Mouse (Mus musculus) hindbrain, embryonic 10.5 days (tissue): ENCODE measurements around the gene Serpina3m. TPM values are rescaled to one million over a fixed set of nuclear protein-coding genes. Genes with fewer than 3 reads are reported as not detected.
"Not testable (repeated sequence)": the region's sequence is repeated elsewhere in the genome, so short reads cannot be mapped to it uniquely, and the experiment has no call there.

Experiments used
- DNase-seq: peaks from one replicate; pipeline ENCODE4 v3.0.0-alpha.2; 2017; ENCODE audit warnings: low spot score
- H3K27ac ChIP-seq: fragments of 300-500 bp; sonication (generic); 2 replicates; pipeline ENCODE4 v1.5.1; 2016; ENCODE audit warnings: mild to moderate bottlenecking, moderate library complexity
- H3K27me3 ChIP-seq: fragments of 300-500 bp; sonication (generic); 2 replicates; pipeline ENCODE4 v1.6.1; 2016; ENCODE audit warnings: mild to moderate bottlenecking; ENCODE audit not compliant: poor library complexity, insufficient read depth, severe bottlenecking
- H3K36me3 ChIP-seq: fragments of 300-500 bp; sonication (generic); 2 replicates; pipeline ENCODE4 v1.6.1; 2016; ENCODE audit warnings: mild to moderate bottlenecking, moderate library complexity
- H3K4me1 ChIP-seq: fragments of 300-500 bp; sonication (generic); replicated peaks from 2 replicates; pipeline ENCODE4 v1.6.1; 2016; ENCODE audit warnings: mild to moderate bottlenecking
- H3K4me3 ChIP-seq: fragments of 300-500 bp; sonication (generic); 2 replicates; pipeline ENCODE4 v1.5.1; 2016; ENCODE audit warnings: mild to moderate bottlenecking, moderate library complexity
- H3K9me3 ChIP-seq: fragments of 300-500 bp; sonication (generic); 2 replicates; pipeline ENCODE4 v1.6.1; 2016; ENCODE audit warnings: mild to moderate bottlenecking, moderate library complexity
- WGBS: fragments of 180-500 bp; shearing (Covaris S2); methylation state at CpG from one replicate; pipeline ENCODE4 v1.1.7; 2016; 5-methylcytosine and 5-hydroxymethylcytosine counted together
- polyA plus RNA-seq: library from polyadenylated mRNA; unstranded; fragments of >200 nt; fragmentation: Nextera tagmentation; extraction: Ambion mirVana; gene quantifications from 2 replicates; pipeline ENCODE4 v1.2.1, GENCODE M21; 2016

Serpina3m gene
- not detected in 2 replicates for polyA plus RNA-seq

DNA sequence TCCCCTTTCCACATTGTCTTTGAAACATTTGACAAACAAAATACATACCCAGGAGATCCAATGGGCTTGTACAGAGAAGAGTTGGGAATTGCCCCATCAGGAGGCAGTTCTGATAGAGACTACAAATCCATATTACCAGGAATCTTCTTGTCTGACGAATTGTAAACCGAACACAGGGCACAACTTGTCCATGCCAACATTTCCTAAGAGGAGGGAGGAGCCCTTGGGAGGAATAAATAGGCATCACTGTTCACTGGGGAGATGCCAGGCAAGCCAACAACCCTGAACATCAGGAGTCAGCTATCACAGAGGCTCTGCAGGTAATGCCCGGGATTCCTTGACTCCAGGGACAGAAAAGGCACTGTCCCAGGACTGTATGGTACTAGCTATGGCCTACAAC lies at the start of gene Serpina3m, which contains the start of gene Serpina3k:
Gene Serpina3m (plus strand): TSS at position 261 of the 400 bp plus-strand sequence.
Gene Serpina3k (plus strand): TSS at position 261 of the 400 bp plus-strand sequence.
- H3K27ac ChIP-seq, H3K9me3 ChIP-seq, H3K4me1 ChIP-seq, H3K4me3 ChIP-seq, H3K36me3 ChIP-seq, H3K27me3 ChIP-seq, DNase-seq: not testable (repeated sequence)
- WGBS, result 83% methylated on average over 3 of the region's 3 CpGs

GRCm38 (mm10) chr12:104289872-104290271 lies 48.4 kb upstream of the Serpina3m start:
- H3K4me1 ChIP-seq, result no peaks in the 10 kb centered on the region
- no peak for DNase-seq
- no peak overlapping the region for H3K27ac ChIP-seq
- WGBS, result 40% methylated on average over 4 of the region's 4 CpGs
- H3K9me3 ChIP-seq, result 0 out of 2 replicates have a peak, but pooled peaks cover 5% of the 10 kb centered on the region
- H3K36me3 ChIP-seq, result no peaks in the 10 kb centered on the region
- no peaks in the 10 kb centered on the region for H3K27me3 ChIP-seq
- no peak overlapping the region for H3K4me3 ChIP-seq

- H3K27me3 ChIP-seq, result no peaks in the 10 kb centered on the region
- DNase-seq, result no peak
- no peak overlapping the region for H3K4me3 ChIP-seq
- no peaks in the 10 kb centered on the region for H3K9me3 ChIP-seq
- H3K4me1 ChIP-seq, result no peaks in the 10 kb centered on the region; the same call in 1 of the 2 replicates
- no peak overlapping the region for H3K27ac ChIP-seq
- no peaks in the 10 kb centered on the region for H3K36me3 ChIP-seq
- WGBS, result 88% methylated on average over 2 of the region's 2 CpGs
These were observed 44.3 kb upstream of the Serpina3m start for GRCm38 (mm10) chr12:104293963-104294362.

- H3K27me3 ChIP-seq, result no peaks in the 10 kb centered on the region
- no peak overlapping the region for H3K27ac ChIP-seq
- WGBS, result 87% methylated on average over 2 of the region's 2 CpGs
- DNase-seq, result no peak
- H3K4me1 ChIP-seq, result no peaks in the 10 kb centered on the region; the same call in 1 of the 2 replicates
- no peak overlapping the region for H3K4me3 ChIP-seq
- H3K9me3 ChIP-seq, result no peaks in the 10 kb centered on the region
- H3K36me3 ChIP-seq, result no peaks in the 10 kb centered on the region
These were observed 40.2 kb upstream of the Serpina3m start for GRCm38 (mm10) chr12:104298049-104298448.

DNA sequence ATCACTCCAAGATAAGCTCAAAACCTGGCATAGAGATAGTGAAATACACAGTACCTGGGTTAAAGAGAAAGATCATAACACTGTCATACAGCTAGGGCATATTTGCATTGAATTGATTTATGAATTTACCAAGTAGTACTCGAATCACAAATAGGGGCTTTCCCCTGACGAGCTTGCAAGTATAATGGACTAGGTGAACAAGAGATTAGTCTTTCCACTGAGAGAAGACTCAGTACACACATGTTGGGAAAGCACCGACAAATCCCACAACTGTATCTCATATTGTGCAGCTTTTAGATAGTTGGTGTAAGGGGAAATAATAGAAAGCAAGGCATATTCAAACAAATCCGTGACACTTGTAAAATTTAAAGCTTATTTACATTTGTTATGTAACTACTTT lies 32.3 kb upstream of the Serpina3m start:
- H3K36me3 ChIP-seq, result no peaks in the 10 kb centered on the region
- WGBS, result 86% methylated on average over 4 of the region's 4 CpGs
- H3K9me3 ChIP-seq, result peaks cover 5% of the 10 kb centered on the region; the same call in 1 of the 2 replicates
- H3K27me3 ChIP-seq, result no peaks in the 10 kb centered on the region
- H3K4me1 ChIP-seq, result no peaks in the 10 kb centered on the region
- no peak overlapping the region for H3K4me3 ChIP-seq
- DNase-seq, result no peak
- H3K27ac ChIP-seq, result no peak overlapping the region

- Histone ChIP-seq H3K4me1 (no peaks in the 10 kb centered on the region), H3K27me3 (no peaks in the 10 kb centered on the region), H3K9me3 (peaks cover 9% of the 10 kb centered on the region; the same call in 1 of the 2 replicates), H3K4me3 (no peak within 1 kb of the TSS), H3K36me3 (no peaks in the 10 kb centered on the region), H3K27ac (no peak within 1 kb of the TSS)
- 84% methylated on average over 1 of the region's 1 CpGs for WGBS
- no peak for DNase-seq
These were observed 24.0 kb upstream of the Serpina3m start, which contains the start of gene Serpina3j for GRCm38 (mm10) chr12:104314253-104314652. Gene Serpina3j (plus strand): TSS chr12:104314553.

DNA sequence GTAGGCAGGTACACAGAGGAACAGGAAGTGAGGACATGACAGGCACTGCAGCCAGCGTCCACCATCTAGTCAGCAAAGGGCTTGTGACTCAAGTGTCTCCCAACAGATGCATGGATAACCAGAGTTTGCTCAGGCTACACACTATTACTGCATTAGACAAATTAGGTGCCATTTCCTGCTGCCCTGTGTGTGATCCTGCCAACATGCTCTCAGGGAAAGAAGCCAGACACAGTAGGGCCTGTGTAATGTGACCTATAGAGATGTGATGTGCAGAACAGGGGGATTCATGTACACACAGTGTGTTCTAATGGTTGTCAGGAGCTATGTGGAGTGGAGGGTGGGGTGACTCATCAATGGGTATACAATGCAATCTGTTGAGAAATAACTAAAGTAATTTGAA lies 15.8 kb upstream of the Serpina3m start:
- Histone ChIP-seq H3K36me3 (no peaks in the 10 kb centered on the region), H3K9me3 (no peaks in the 10 kb centered on the region), H3K4me3 (no peak overlapping the region), H3K27me3 (no peaks in the 10 kb centered on the region), H3K4me1 (no peaks in the 10 kb centered on the region), H3K27ac (no peak overlapping the region)
- 78% methylated on average over 1 of the region's 1 CpGs for WGBS
- no peak for DNase-seq

GRCm38 (mm10) chr12:104331701-104332100 lies 6.6 kb upstream of the Serpina3m start:
- Histone ChIP-seq H3K36me3 (no peaks in the 10 kb centered on the region), H3K4me1 (no peaks in the 10 kb centered on the region), H3K27me3 (no peaks in the 10 kb centered on the region), H3K27ac (no peak overlapping the region), H3K4me3 (no peak overlapping the region), H3K9me3 (no peaks in the 10 kb centered on the region)
- WGBS, result 51% methylated on average over 1 of the region's 1 CpGs
- DNase-seq, result no peak

DNA sequence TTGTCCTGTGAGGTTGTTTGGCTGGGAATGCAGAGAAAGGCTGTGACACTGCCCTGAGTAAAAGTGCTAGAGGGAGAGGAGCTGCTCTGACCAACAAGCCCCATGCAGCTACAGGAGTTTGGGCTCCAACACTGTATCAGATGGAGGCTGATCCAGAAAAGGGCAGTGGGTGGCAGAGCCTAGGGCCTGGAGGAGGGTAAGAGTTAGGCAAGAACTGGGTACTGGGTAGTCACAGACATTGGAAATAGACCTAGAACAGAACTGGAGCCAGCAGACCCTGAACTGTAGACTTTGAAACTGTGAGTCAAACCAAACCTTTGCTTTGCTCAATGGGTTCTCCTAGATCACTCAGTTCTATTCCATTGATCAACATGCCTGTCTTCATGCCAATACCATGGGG lies 1.4 kb upstream of the Serpina3m start:
- not testable (repeated sequence) for H3K9me3 ChIP-seq, DNase-seq, H3K4me3 ChIP-seq

DNA sequence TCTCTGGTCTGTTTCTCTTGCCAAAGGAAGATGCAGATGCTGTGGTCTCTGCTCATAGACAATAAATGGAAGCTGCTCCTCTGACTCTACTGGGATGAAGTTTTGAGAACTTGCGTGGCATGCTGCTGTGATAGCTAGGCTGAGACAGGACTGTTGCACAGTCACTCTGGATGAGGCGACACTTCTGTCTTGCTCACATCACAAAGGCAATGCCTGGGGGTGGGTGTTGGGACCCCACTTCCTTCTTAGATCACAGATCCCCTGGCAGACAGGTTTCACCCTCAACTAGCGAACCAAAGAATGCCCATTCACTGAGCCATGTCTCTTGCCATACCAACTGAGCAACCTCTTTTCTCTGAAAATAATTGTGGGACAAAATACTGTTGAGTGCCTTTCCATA lies 419 bp downstream of the Serpina3m start:
- 87% methylated on average over 3 of the region's 3 CpGs for WGBS
- no peak overlapping the region for H3K27ac ChIP-seq
- DNase-seq, result no peak
- H3K4me3 ChIP-seq, result no peak overlapping the region
- no peaks in the 10 kb centered on the region for H3K27me3 ChIP-seq
- H3K9me3 ChIP-seq, result no peaks in the 10 kb centered on the region
- no peaks in the 10 kb centered on the region for H3K36me3 ChIP-seq
- H3K4me1 ChIP-seq, result no peaks in the 10 kb centered on the region

More for the DNA sequence above, 1.4 kb upstream of the Serpina3m start:
- not testable (repeated sequence) for H3K4me1 ChIP-seq, H3K27me3 ChIP-seq, H3K27ac ChIP-seq, H3K36me3 ChIP-seq

DNA sequence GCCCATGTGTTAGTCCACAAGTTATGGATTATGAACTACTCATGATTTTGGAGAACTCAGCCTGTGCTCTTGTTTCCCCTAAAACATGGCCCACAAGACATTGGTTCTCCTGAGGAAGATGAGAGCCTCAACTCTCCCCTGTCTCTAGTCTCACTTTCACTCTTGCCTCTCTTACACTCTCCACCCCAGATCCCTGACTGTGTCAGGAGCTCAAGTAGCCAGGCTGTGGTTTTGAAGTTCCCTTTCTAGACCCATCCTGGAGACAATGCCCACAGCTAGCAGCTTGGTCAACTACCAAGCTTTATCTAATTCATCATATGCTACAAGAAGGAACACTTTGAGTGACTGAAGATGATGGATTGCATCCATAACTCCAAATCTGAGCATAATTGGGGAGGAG lies 4.2 kb downstream of the Serpina3m start:
- not testable (repeated sequence) for H3K9me3 ChIP-seq, DNase-seq, H3K36me3 ChIP-seq, H3K4me1 ChIP-seq, H3K27ac ChIP-seq, H3K4me3 ChIP-seq, H3K27me3 ChIP-seq

GRCm38 (mm10) chr12:104345181-104345580 lies 6.9 kb downstream of the Serpina3m start:
- no peaks in the 10 kb centered on the region for H3K9me3 ChIP-seq
- no peaks in the 10 kb centered on the region for H3K4me1 ChIP-seq
- H3K27me3 ChIP-seq, result no peaks in the 10 kb centered on the region
- no peaks in the 10 kb centered on the region for H3K36me3 ChIP-seq
- no peak overlapping the region for H3K4me3 ChIP-seq
- 83% methylated on average over 2 of the region's 2 CpGs for WGBS
- no peak for DNase-seq
- no peak overlapping the region for H3K27ac ChIP-seq

DNA sequence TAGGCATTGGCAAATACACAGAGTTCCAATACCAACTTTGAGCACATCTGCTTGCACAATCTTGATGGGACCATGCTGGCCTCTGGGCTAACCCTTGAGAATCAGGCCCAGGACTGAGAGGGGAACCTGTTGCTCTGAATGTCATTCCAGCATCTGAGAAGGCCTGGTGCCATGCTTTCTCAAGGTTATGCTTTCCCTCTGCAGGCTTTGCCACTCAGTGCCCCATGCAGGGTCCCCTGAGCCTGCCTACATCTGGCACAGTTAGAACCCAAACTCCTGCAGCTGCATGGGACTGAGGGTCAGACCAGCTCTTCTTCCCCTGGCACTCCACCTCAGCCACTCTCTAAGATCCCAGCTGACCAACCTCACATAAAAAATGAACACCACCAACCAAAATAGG lies 7.4 kb downstream of the Serpina3m start:
- DNase-seq, result no peak
- Histone ChIP-seq H3K9me3 (no peaks in the 10 kb centered on the region), H3K4me1 (no peaks in the 10 kb centered on the region), H3K27me3 (no peaks in the 10 kb centered on the region), H3K4me3 (no peak overlapping the region), H3K27ac (no peak overlapping the region), H3K36me3 (no peaks in the 10 kb centered on the region)

- Histone ChIP-seq H3K27me3 (no peaks in the 10 kb centered on the region), H3K36me3 (no peaks in the 10 kb centered on the region), H3K27ac (no peak overlapping the region), H3K9me3 (no peaks in the 10 kb centered on the region), H3K4me3 (no peak overlapping the region), H3K4me1 (no peaks in the 10 kb centered on the region)
- 88% methylated on average over 2 of the region's 2 CpGs for WGBS
- no peak for DNase-seq
These were observed 8.8 kb downstream of the Serpina3m start for GRCm38 (mm10) chr12:104347091-104347490.
